Mouse (Mus musculus): ENCODE results near the gene Ahnak. TPM values are rescaled to one million over a fixed set of nuclear protein-coding genes. Genes with fewer than 3 reads are reported as not detected.
"Not testable (repeated sequence)": the region's sequence is repeated elsewhere in the genome, so short reads cannot be mapped to it uniquely, and the experiment has no call there.

The Ahnak gene
- polyA plus RNA-seq, 1 experiment from 2014 or later: 14.0 TPM

GRCm38 (mm10) chr19:9006915-9007314 lies 17.8 kb downstream of the Ahnak start:
- 96% methylated on average over 2 of the region's 2 CpGs for WGBS
- H3K9ac ChIP-seq (replicated peaks; ENCODE audit: low read length); H3K4me2 ChIP-seq (replicated peaks; ENCODE audit: low read depth, low read length); ATAC-seq (ENCODE audit: low FRiP score, low TSS enrichment); H3K27me3 ChIP-seq (ENCODE audit: insufficient read depth, low read length); H3K4me3 ChIP-seq (ENCODE audit: low read length); H3K4me1 ChIP-seq (ENCODE audit: insufficient read depth, low read length); H3K27ac ChIP-seq (ENCODE audit: low read length); H3K9me3 ChIP-seq (ENCODE audit: low read length): not testable (repeated sequence)
- H3K36me3 ChIP-seq (ENCODE audit: insufficient read depth, low read length): peaks cover 37% of the 10 kb centered on the region

DNA sequence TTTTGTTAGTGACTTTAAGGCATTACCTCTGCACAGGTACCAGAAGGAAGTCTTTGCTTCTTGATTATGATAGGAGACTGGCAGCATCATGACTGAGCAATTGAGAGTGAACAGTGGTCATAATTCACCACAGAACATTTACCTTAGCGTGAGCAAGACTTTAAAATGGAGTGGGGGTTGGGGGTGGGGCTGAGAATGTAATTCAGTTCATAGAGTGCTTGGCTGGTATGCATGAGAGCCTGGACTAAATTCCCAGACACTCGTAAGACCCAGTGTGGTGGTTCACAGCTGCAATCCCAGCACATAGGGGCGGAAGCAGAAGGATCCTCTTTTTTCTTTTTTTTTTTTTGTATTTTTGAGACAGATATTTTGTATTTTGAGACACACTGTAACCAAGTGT lies 30.2 kb downstream of the Ahnak start:
- no peak overlapping the region for H3K4me2 ChIP-seq (replicated peaks; ENCODE audit: low read depth, low read length)
- H3K4me3 ChIP-seq (ENCODE audit: low read length): no peak overlapping the region
- peaks cover 4% of the 10 kb centered on the region; the same call in 1 of the 2 replicates for H3K36me3 ChIP-seq (ENCODE audit: insufficient read depth, low read length)
- no peak for ATAC-seq (ENCODE audit: low FRiP score, low TSS enrichment)
- H3K27ac ChIP-seq (ENCODE audit: low read length): no peak overlapping the region
- H3K9me3 ChIP-seq (ENCODE audit: low read length): no peaks in the 10 kb centered on the region
- WGBS: 82% methylated on average over 3 of the region's 3 CpGs
- no peak overlapping the region for H3K9ac ChIP-seq (replicated peaks; ENCODE audit: low read length)
- H3K4me1 ChIP-seq (ENCODE audit: insufficient read depth, low read length): no peaks in the 10 kb centered on the region
- no peaks in the 10 kb centered on the region for H3K27me3 ChIP-seq (ENCODE audit: insufficient read depth, low read length)

- no peak for ATAC-seq (ENCODE audit: low FRiP score, low TSS enrichment)
- 61% methylated on average over 11 of the region's 11 CpGs for WGBS
- no peak overlapping the region for H3K4me3 ChIP-seq (ENCODE audit: low read length)
- no peak overlapping the region for H3K4me2 ChIP-seq (replicated peaks; ENCODE audit: low read depth, low read length)
- peak overlapping the region; percentile 59 for H3K27ac ChIP-seq (ENCODE audit: low read length)
- no peaks in the 10 kb centered on the region for H3K36me3 ChIP-seq (ENCODE audit: insufficient read depth, low read length)
- no peaks in the 10 kb centered on the region for H3K27me3 ChIP-seq (ENCODE audit: insufficient read depth, low read length)
- H3K4me1 ChIP-seq (ENCODE audit: insufficient read depth, low read length): no peaks in the 10 kb centered on the region
- H3K9ac ChIP-seq (replicated peaks; ENCODE audit: low read length): no peak overlapping the region
- H3K9me3 ChIP-seq (ENCODE audit: low read length): no peaks in the 10 kb centered on the region
Measured at GRCm38 (mm10) chr19:9023021-9023778, 34.1 kb downstream of the Ahnak start.

DNA sequence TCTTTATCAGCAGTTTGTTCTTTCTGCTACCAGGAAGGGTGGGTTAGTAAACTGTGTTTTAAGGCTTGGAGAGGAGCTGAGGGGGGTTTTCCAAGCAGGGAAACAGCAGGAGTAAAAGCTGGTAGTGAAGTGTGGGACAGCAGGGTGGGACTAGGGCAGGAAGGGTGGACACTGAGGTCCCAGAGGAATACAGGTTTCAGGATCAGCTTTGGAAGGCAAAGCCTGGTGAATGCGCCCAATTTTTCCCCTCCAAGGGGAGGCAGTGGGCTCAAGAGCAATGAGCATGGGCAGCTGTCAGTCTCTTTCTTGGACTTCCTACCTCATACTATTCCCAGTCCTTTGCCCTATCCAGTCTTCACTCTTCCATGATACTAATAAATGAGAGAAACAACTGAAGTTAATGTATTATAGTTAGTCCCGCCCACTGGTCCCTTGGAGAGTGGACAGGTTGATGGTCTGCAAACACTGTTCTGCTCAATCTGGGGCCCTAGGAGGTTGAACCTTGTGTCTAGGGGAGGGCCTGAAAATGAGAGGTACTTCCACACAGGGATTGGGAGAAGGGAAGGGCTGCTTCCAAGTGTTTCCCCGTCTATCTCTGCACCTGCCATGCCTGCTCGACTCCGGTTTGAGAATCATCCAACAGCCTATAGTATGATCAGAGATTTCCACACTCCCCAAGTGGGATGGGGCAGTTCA lies 36.6 kb downstream of the Ahnak start:
- no peaks in the 10 kb centered on the region for H3K9me3 ChIP-seq (ENCODE audit: low read length)
- no peak overlapping the region for H3K27ac ChIP-seq (ENCODE audit: low read length)
- H3K27me3 ChIP-seq (ENCODE audit: insufficient read depth, low read length): no peaks in the 10 kb centered on the region
- H3K4me2 ChIP-seq (replicated peaks; ENCODE audit: low read depth, low read length): no peak overlapping the region
- no peak overlapping the region for H3K9ac ChIP-seq (replicated peaks; ENCODE audit: low read length)
- H3K4me3 ChIP-seq (ENCODE audit: low read length): no peak overlapping the region
- H3K4me1 ChIP-seq (ENCODE audit: insufficient read depth, low read length): no peaks in the 10 kb centered on the region
- whole genome bisulfite sequencing: 81% methylated on average over 5 of the region's 5 CpGs
- H3K36me3 ChIP-seq (ENCODE audit: insufficient read depth, low read length): no peaks in the 10 kb centered on the region
- ATAC-seq (ENCODE audit: low FRiP score, low TSS enrichment): peak; percentile 49; the same call in 1 of the 2 replicates

- 69% methylated on average over 4 of the region's 4 CpGs for WGBS
- H3K9ac ChIP-seq (replicated peaks; ENCODE audit: low read length): no peak overlapping the region
Measured at GRCm38 (mm10) chr19:9026634-9027033, 37.5 kb downstream of the Ahnak start.

DNA sequence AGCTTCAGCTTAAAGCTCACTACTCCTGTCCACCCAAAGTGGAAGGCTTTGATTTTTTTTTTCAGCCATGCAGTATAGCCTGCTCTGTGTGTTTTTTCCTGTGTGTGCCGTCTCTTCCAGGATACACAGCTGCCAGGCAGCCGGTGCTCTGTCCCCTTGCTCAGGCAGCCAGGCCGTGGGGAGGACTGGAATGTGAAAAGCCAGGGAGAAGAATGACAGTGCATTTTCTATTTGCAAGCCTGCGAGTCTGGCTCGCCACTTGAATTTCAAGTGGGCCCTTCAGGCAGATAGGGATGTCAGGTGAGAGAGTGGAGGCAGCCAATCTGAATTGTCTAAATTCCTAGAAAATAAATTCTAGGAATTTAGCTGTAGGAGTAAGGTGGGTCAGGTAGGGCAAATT lies 38.7 kb downstream of the Ahnak start:
- Histone ChIP-seq H3K9me3 (ENCODE audit: low read length) (no peaks in the 10 kb centered on the region), H3K4me1 (ENCODE audit: insufficient read depth, low read length) (no peaks in the 10 kb centered on the region), H3K27me3 (ENCODE audit: insufficient read depth, low read length) (no peaks in the 10 kb centered on the region), H3K27ac (ENCODE audit: low read length) (no peak overlapping the region; the same call in 1 of the 2 replicates), H3K9ac (replicated peaks; ENCODE audit: low read length) (no peak overlapping the region), H3K36me3 (ENCODE audit: insufficient read depth, low read length) (no peaks in the 10 kb centered on the region), H3K4me3 (ENCODE audit: low read length) (no peak overlapping the region), H3K4me2 (replicated peaks; ENCODE audit: low read depth, low read length) (no peak overlapping the region)
- ATAC-seq (ENCODE audit: low FRiP score, low TSS enrichment): no peak
- WGBS: 22% methylated on average over 5 of the region's 5 CpGs

More at GRCm38 (mm10) chr19:9026634-9027033, 37.5 kb downstream of the Ahnak start:
- Histone ChIP-seq H3K9me3 (ENCODE audit: low read length) (no peaks in the 10 kb centered on the region), H3K36me3 (ENCODE audit: insufficient read depth, low read length) (no peaks in the 10 kb centered on the region), H3K4me3 (ENCODE audit: low read length) (no peak overlapping the region), H3K27ac (ENCODE audit: low read length) (no peak overlapping the region), H3K4me1 (ENCODE audit: insufficient read depth, low read length) (no peaks in the 10 kb centered on the region), H3K27me3 (ENCODE audit: insufficient read depth, low read length) (no peaks in the 10 kb centered on the region), H3K4me2 (replicated peaks; ENCODE audit: low read depth, low read length) (no peak overlapping the region)
- peak; percentile 69 for ATAC-seq (ENCODE audit: low FRiP score, low TSS enrichment)

- Histone ChIP-seq H3K27ac (ENCODE audit: low read length) (no peak overlapping the region), H3K9ac (replicated peaks; ENCODE audit: low read length) (no peak overlapping the region), H3K4me3 (ENCODE audit: low read length) (no peak overlapping the region), H3K27me3 (ENCODE audit: insufficient read depth, low read length) (no peaks in the 10 kb centered on the region), H3K4me1 (ENCODE audit: insufficient read depth, low read length) (no peaks in the 10 kb centered on the region), H3K4me2 (replicated peaks; ENCODE audit: low read depth, low read length) (no peak overlapping the region), H3K36me3 (ENCODE audit: insufficient read depth, low read length) (no peaks in the 10 kb centered on the region), H3K9me3 (ENCODE audit: low read length) (no peaks in the 10 kb centered on the region)
- 44% methylated on average over 3 of the region's 3 CpGs for WGBS
- no peak for ATAC-seq (ENCODE audit: low FRiP score, low TSS enrichment)
Measured at GRCm38 (mm10) chr19:9028375-9028774, 39.3 kb downstream of the Ahnak start.

DNA sequence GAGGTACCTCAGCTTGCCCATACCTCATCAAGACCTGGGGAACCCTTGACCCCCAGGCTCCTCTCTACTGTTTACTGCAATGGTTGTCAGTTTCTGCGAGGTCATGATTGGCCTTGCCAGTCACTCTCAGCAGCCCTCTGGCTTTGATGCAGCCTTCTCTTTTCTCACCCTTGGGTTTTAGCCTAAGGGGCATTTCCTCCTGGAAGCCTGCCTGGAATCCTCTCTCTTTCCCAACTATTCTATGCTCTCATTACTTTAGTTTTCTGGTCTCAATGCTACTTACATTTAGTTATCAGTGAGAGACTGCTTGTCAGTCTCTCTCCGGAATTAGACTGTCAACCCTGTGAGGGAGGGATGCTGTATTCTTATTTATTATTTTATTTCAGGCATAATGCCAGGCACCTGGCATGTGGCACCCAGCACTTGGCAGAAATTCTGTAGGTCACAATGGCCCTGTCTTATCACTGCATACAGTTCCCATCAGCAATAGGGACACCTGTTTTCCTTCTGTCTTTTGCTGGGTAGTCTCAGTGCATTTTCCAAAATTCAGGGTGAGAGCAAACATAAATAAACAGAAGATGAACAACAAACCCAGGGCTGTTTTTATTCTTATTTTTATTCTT lies 40.7 kb downstream of the Ahnak start:
- H3K36me3 ChIP-seq (ENCODE audit: insufficient read depth, low read length): no peaks in the 10 kb centered on the region
- no peak overlapping the region for H3K9ac ChIP-seq (replicated peaks; ENCODE audit: low read length)
- H3K4me2 ChIP-seq (replicated peaks; ENCODE audit: low read depth, low read length): no peak overlapping the region
- no peaks in the 10 kb centered on the region for H3K27me3 ChIP-seq (ENCODE audit: insufficient read depth, low read length)
- no peaks in the 10 kb centered on the region for H3K9me3 ChIP-seq (ENCODE audit: low read length)
- ATAC-seq (ENCODE audit: low FRiP score, low TSS enrichment): no peak
- no peak overlapping the region for H3K4me3 ChIP-seq (ENCODE audit: low read length)
- 72% methylated on average over 2 of the region's 2 CpGs for WGBS
- 0 out of 2 replicates have a peak, but pooled peaks cover 4% of the 10 kb centered on the region for H3K4me1 ChIP-seq (ENCODE audit: insufficient read depth, low read length)
- no peak overlapping the region for H3K27ac ChIP-seq (ENCODE audit: low read length)

DNA sequence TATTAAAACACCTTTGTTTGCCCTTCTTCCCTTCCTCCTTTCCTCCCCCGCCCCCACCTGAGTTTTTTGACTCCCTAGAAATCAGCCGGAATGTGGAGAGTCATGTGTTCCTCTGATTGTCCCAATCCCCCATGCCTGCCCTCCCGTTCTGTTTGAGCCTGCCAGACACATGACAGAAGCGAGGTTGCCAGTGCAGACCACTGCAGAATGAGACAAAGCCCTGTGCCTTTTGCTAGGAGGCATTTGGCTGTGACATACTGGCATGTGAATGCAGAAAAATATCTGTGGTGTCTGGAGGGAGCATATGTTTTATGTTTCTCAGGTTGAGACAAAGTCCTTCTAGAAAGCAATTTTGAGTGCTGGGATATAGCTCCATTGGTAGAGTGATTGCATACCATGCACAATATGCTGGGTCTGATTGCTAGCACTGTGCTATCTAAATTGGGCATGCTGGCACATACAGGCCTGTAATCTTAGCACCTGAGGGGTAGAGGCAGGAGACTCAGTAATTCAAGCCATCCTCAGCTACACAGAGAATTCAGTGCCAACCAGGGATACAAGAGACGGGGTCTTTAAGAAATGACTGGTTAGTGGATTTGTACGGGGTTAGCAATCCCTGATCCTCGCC lies 43.5 kb downstream of the Ahnak start:
- WGBS: 57% methylated on average over 7 of the region's 7 CpGs
- Histone ChIP-seq H3K27me3 (ENCODE audit: insufficient read depth, low read length) (no peaks in the 10 kb centered on the region), H3K27ac (ENCODE audit: low read length) (no peak overlapping the region), H3K4me3 (ENCODE audit: low read length) (no peak overlapping the region), H3K36me3 (ENCODE audit: insufficient read depth, low read length) (no peaks in the 10 kb centered on the region), H3K9me3 (ENCODE audit: low read length) (no peaks in the 10 kb centered on the region), H3K4me1 (ENCODE audit: insufficient read depth, low read length) (0 out of 2 replicates have a peak, but pooled peaks cover 4% of the 10 kb centered on the region), H3K4me2 (replicated peaks; ENCODE audit: low read depth, low read length) (no peak overlapping the region), H3K9ac (replicated peaks; ENCODE audit: low read length) (no peak overlapping the region)
- ATAC-seq (ENCODE audit: low FRiP score, low TSS enrichment): no peak
